9 mouse cellular contexts compared by ENCODE assay signal in genomic region chr6:53821041-53821501, GRCm38 (mm10). TPM values are rescaled to one million over a fixed set of nuclear protein-coding genes. Genes with fewer than 3 reads are reported as not detected.
DNase-seq lines count a peak whose midpoint lies in the region; ATAC-seq and TF ChIP-seq lines count a peak whose summit lies in the region.
"Had no signal": no experiment of that assay in that cellular context is flagged by ENCODE, and none has a peak within 500 bp of the region (broad histone marks: within the 10 kb centered on the region; RNA-seq: fewer than 3 reads in every experiment).

No protein-coding gene starts in this region.

- no peak; the same call in 1 of the 2 replicates for TF ChIP-seq EP300 in heart, adult 2 months (IDR thresholded peaks at IDR 0.05; ENCODE audit: insufficient read depth, low read depth, low read length)

- peak overlapping the region; percentile 95 for H3K4me2 ChIP-seq in limb, embryonic 12.5 days
- peak overlapping the region; percentile 70 for H3K4me2 ChIP-seq in myocyte (ENCODE audit: low read depth)

- WGBS in heart, adult 2 months = 5% methylated on average over 18 of the region's 18 CpGs
- WGBS in limb, embryonic 12.5 days = 1% methylated on average over 18 of the region's 18 CpGs

- peak overlapping the region; percentile 87 for H3K27ac ChIP-seq in heart, adult 2 months
- peak overlapping the region; percentile 99 for H3K27ac ChIP-seq in limb, embryonic 12.5 days

- H3K9me3 ChIP-seq in limb, embryonic 12.5 days = no peaks in the 10 kb centered on the region

- peaks cover 3% of the 10 kb centered on the region for H3K4me1 ChIP-seq in heart, adult 2 months (ENCODE audit: control insufficient read depth, insufficient read depth, low read length)
- peaks cover 45% of the 10 kb centered on the region for H3K4me1 ChIP-seq in limb, embryonic 12.5 days (replicated peaks)

- ATAC-seq in limb, embryonic 12.5 days (ENCODE audit: insufficient number of reproducible peaks, insufficient read depth, low FRiP score, low TSS enrichment, low read depth) = no peak

- peak overlapping the region; percentile 81 for H3K9ac ChIP-seq in heart, adult 2 months (ENCODE audit: low read depth, low read length)
- peak overlapping the region; percentile 89 for H3K9ac ChIP-seq in limb, embryonic 12.5 days (replicated peaks)

- no peak for TF ChIP-seq CTCF in heart, adult 2 months (IDR thresholded peaks at IDR 0.05)

- H3K27me3 ChIP-seq in heart, adult 2 months (ENCODE audit: control insufficient read depth, insufficient read depth, low read length) = no peaks in the 10 kb centered on the region
- H3K27me3 ChIP-seq in limb, embryonic 12.5 days = peaks cover 14% of the 10 kb centered on the region
- H3K27me3 ChIP-seq in myocyte (ENCODE audit: control insufficient read depth, insufficient read depth, insufficient read length) = peaks cover 60% of the 10 kb centered on the region

- no peak overlapping the region for H3ac ChIP-seq in myocyte (ENCODE audit: control insufficient read depth, insufficient read length)

- H3K4me3 ChIP-seq in heart, adult 2 months = peak overlapping the region; percentile 70
- peak overlapping the region; percentile 67 for H3K4me3 ChIP-seq in limb, embryonic 12.5 days (replicated peaks)
- H3K4me3 ChIP-seq in myocyte = peak overlapping the region; percentile 17

- H3K36me3 ChIP-seq in heart, adult 2 months (ENCODE audit: control insufficient read depth, insufficient read depth, low read length) = no peaks in the 10 kb centered on the region
- H3K36me3 ChIP-seq in limb, embryonic 12.5 days = peaks cover 12% of the 10 kb centered on the region; the same call in 1 of the 2 replicates
- H3K36me3 ChIP-seq in myocyte (ENCODE audit: control insufficient read depth, insufficient read depth) = no peaks in the 10 kb centered on the region
- H3K36me3 ChIP-seq: G1E had no signal

- no peak for DNase-seq in heart, adult 2 months
- no peak for DNase-seq in heart, postnatal 4 days
- peak; percentile 26 for DNase-seq in R1 (ENCODE audit: low read depth, low spot score)
- DNase-seq in heart, adult 9 months (ENCODE audit: low spot score in 2 of 2) = peak; percentile 45 to 55
- DNase-seq in c-Kit-positive CD71-positive TER-119-positive erythroid progenitor cells, embryonic 14.5 days (ENCODE audit: low spot score) = no peak
- DNase-seq in left cerebral cortex, adult 8-10 months (ENCODE audit: low spot score in 2 of 2) = no peak

- intact Hi-C loops in heart, adult 2 months (cut with DNase I) = loop anchor here (2.0 kb wide), 2 partner anchors 36 to 60 kb away; no protein-coding TSS in a partner anchor

- H3K79me2 ChIP-seq in heart, adult 2 months (replicated peaks; ENCODE audit: control insufficient read depth, insufficient read depth, low read length) = no peaks in the 10 kb centered on the region
- H3K79me2 ChIP-seq in myocyte (ENCODE audit: control insufficient read depth, insufficient read depth) = no peaks in the 10 kb centered on the region

- no peak for TF ChIP-seq POLR2A in heart, adult 2 months (IDR thresholded peaks at IDR 0.05; ENCODE audit: insufficient read depth, low read depth, low read length)
- TF ChIP-seq POLR2A in myocyte (IDR thresholded peaks at IDR 0.05; ENCODE audit: insufficient read length, low read depth) = no peak

TF ChIP-seq in myocyte, 11 proteins besides CTCF, POLR2A, EP300 and RAD21:
- TF ChIP-seq E2F4 (IDR thresholded peaks at IDR 0.05; ENCODE audit: insufficient read depth) = no peak
- no peak for TF ChIP-seq MYOD1 (IDR thresholded peaks at IDR 0.05; ENCODE audit: control insufficient read depth in 1 of 3, insufficient read length in 2 of 3, low read depth in 2 of 3)
- TF ChIP-seq TCF12 (IDR thresholded peaks at IDR 0.05; ENCODE audit: insufficient read depth, poor library complexity, severe bottlenecking) = no peak
- no peak for TF ChIP-seq POLR2AphosphoS2 (IDR thresholded peaks at IDR 0.05; ENCODE audit: insufficient read length, low read depth)
- no peak for TF ChIP-seq USF1 (IDR thresholded peaks at IDR 0.05; ENCODE audit: low read depth)
- TF ChIP-seq MAX (IDR thresholded peaks at IDR 0.05; ENCODE audit: low read depth) = no peak
- TF ChIP-seq SRF (IDR thresholded peaks at IDR 0.05; ENCODE audit: control insufficient read depth, insufficient read length, low read depth) = no peak
- no peak for TF ChIP-seq MYOG (IDR thresholded peaks at IDR 0.05; ENCODE audit: control insufficient read depth in 1 of 3, insufficient read depth in 1 of 3, insufficient read length in 2 of 3, low read depth in 2 of 3)
- TF ChIP-seq REST (IDR thresholded peaks at IDR 0.05; ENCODE audit: insufficient read depth, insufficient read length) = no peak
- no peak for TF ChIP-seq CEBPB (IDR thresholded peaks at IDR 0.05; ENCODE audit: insufficient read depth, poor library complexity, severe bottlenecking)
- no peak for TF ChIP-seq TCF3 (IDR thresholded peaks at IDR 0.05; ENCODE audit: insufficient read length, low read depth)

RNA-seq across cellular contexts. Expression of gene Tril, which starts 0.4 kb away (rescaled TPM):
- 1 to 10 TPM; 3.3 to 3.9 TPM for total RNA-seq in heart, adult 2 months (2021)
- polyA plus RNA-seq in heart, adult 2 months (2012; rRNA removed) = 4.4 and 5.1 TPM in 2 replicates
- total RNA-seq in heart, postnatal 4 days (2021) = 10 to 100 TPM; 10.1 to 11.5 TPM
- 106 and 110 TPM in 2 replicates for polyA plus RNA-seq in limb, embryonic 12.5 days (2016; fragmentation: Nextera tagmentation; extraction: Ambion mirVana)
- polyA plus RNA-seq in myocyte (2012; fragmentation: generic; extraction: Trizol) = 0.43 TPM
- total RNA-seq in left cerebral cortex, adult 8-10 months (2022) = 10 to 100 TPM; 31.0 to 37.3 (median 34.4) TPM
- polyA plus RNA-seq: G1E had no signal

Comparison
In these comparisons a context has a peak if more than half of its experiments do, and no peak if none do; other contexts are left out.
1. DNase-seq: peak in R1 (single experiment) and heart, adult 9 months (2 of 2); none in heart, adult 2 months (0 of 2), heart, postnatal 4 days (single experiment), c-Kit-positive CD71-positive TER-119-positive erythroid progenitor cells, embryonic 14.5 days (single experiment) and left cerebral cortex, adult 8-10 months (0 of 2).
2. H3K4me3 ChIP-seq: peak in every context shown above with its lines; median percentile 70 in heart, adult 2 months; 67 in limb, embryonic 12.5 days; 17 in myocyte.